Mouse (Mus musculus) hindbrain, postnatal 0 days (tissue): ENCODE data around the gene Dhrs9. TPM values are rescaled to one million over a fixed set of nuclear protein-coding genes. Genes with fewer than 3 reads are reported as not detected.

Experiments
- ATAC-seq: fragments of 200-750 bp; cut with Nextera tagmentation; 2 replicates; pipeline ENCODE4 v1.8.0; 2017; ENCODE audit warnings: mild to moderate bottlenecking, moderate TSS enrichment, moderate library complexity
- DNase-seq: peaks from one replicate; pipeline ENCODE4 v3.0.0-alpha.2; 2015; ENCODE audit warnings: low spot score
- H3K27ac ChIP-seq: fragments of 300-500 bp; sonication (generic); 2 replicates; pipeline ENCODE4 v1.5.1; 2014; ENCODE audit warnings: mild to moderate bottlenecking
- H3K27me3 ChIP-seq: fragments of 300-500 bp; sonication (generic); 2 replicates; pipeline ENCODE4 v1.6.1; 2014; ENCODE audit warnings: low read length, mixed read lengths; ENCODE audit not compliant: insufficient read depth
- H3K36me3 ChIP-seq: fragments of 300-500 bp; sonication (generic); 2 replicates; pipeline ENCODE4 v1.6.1; 2014; ENCODE audit warnings: low read length, mixed read lengths; ENCODE audit not compliant: insufficient read depth
- H3K4me1 ChIP-seq: fragments of 300-500 bp; sonication (generic); 2 replicates; pipeline ENCODE4 v1.6.1; 2014; ENCODE audit warnings: antibody characterized with exemption, low read length, mixed read lengths; ENCODE audit not compliant: insufficient read depth
- H3K4me2 ChIP-seq: fragments of 300-500 bp; sonication (generic); 2 replicates; pipeline ENCODE4 v1.6.1; 2014; ENCODE audit warnings: low read depth, mild to moderate bottlenecking, low read length, moderate library complexity, mixed read lengths
- H3K4me3 ChIP-seq: fragments of 300-500 bp; sonication (generic); 2 replicates; pipeline ENCODE4 v1.5.1; 2014; ENCODE audit warnings: low read length
- H3K9ac ChIP-seq: fragments of 300-500 bp; sonication (generic); replicated peaks from 2 replicates; pipeline ENCODE4 v1.6.1; 2014; ENCODE audit warnings: mild to moderate bottlenecking, low read length, moderate library complexity, mixed read lengths
- H3K9me3 ChIP-seq: fragments of 300-500 bp; sonication (generic); 2 replicates; pipeline ENCODE4 v1.6.1; 2016; ENCODE audit warnings: low read length, mixed read lengths
- CTCF ChIP-seq: IDR thresholded peaks from 2 replicates; pipeline ENCODE4 v1.5.1; 2016; ENCODE audit warnings: antibody characterized with exemption, control low read depth, low read depth
- WGBS: fragments of 180-500 bp; shearing (Covaris S2); extraction: QIAGEN DNeasy Blood & Tissue Kit; methylation state at CpG from one replicate; pipeline ENCODE4 v1.1.7; 2014; 5-methylcytosine and 5-hydroxymethylcytosine counted together
- polyA plus RNA-seq: library from polyadenylated mRNA; unstranded; fragments of >200 nt; fragmentation: Nextera tagmentation; extraction: Ambion mirVana; gene quantifications from 2 replicates; pipeline ENCODE4 v1.2.1, GENCODE M21; 2015
- total RNA-seq: library from RNA; depleted of rRNA; stranded (reverse); fragments of >200 nt; gene quantifications from 2 replicates; pipeline ENCODE4 v1.2.3, GENCODE M21; 2014

Dhrs9 gene
- total and polyA plus RNA-seq, 2 experiments from 2014 or later = not detected

- Histone ChIP-seq H3K9ac (no peak overlapping the region), H3K4me2 (no peak overlapping the region), H3K4me1 (no peaks in the 10 kb centered on the region), H3K36me3 (no peaks in the 10 kb centered on the region), H3K27ac (no peak overlapping the region), H3K27me3 (no peaks in the 10 kb centered on the region), H3K4me3 (no peak overlapping the region), H3K9me3 (no peaks in the 10 kb centered on the region)
- WGBS = 92% methylated on average over 12 of the region's 12 CpGs
- ATAC-seq = no peak
- no peak for TF ChIP-seq CTCF
- no peak for DNase-seq
Measured at GRCm38 (mm10) chr2:69396760-69397435, 16.7 kb downstream of the Dhrs9 start.

- Histone ChIP-seq H3K9me3 (no peaks in the 10 kb centered on the region), H3K4me3 (no peak overlapping the region), H3K4me1 (no peaks in the 10 kb centered on the region), H3K27ac (no peak overlapping the region), H3K27me3 (no peaks in the 10 kb centered on the region), H3K36me3 (no peaks in the 10 kb centered on the region), H3K4me2 (no peak overlapping the region), H3K9ac (no peak overlapping the region)
- no peak for TF ChIP-seq CTCF
- 65% methylated on average over 7 of the region's 7 CpGs for WGBS
- DNase-seq = no peak
- no peak for ATAC-seq
Measured at GRCm38 (mm10) chr2:69400866-69401604, 20.8 kb downstream of the Dhrs9 start.

- ATAC-seq (no peak), DNase-seq (no peak)
- Histone ChIP-seq H3K27me3 (no peaks in the 10 kb centered on the region), H3K4me3 (no peak overlapping the region), H3K36me3 (no peaks in the 10 kb centered on the region), H3K4me1 (no peaks in the 10 kb centered on the region), H3K4me2 (no peak overlapping the region), H3K27ac (no peak overlapping the region), H3K9ac (no peak overlapping the region), H3K9me3 (no peaks in the 10 kb centered on the region)
- no peak for TF ChIP-seq CTCF
- WGBS = 94% methylated on average over 6 of the region's 6 CpGs
Measured at GRCm38 (mm10) chr2:69401891-69402290, 21.6 kb downstream of the Dhrs9 start.

GRCm38 (mm10) chr2:69402309-69402708 is 22.1 kb downstream of the Dhrs9 start:
- TF ChIP-seq CTCF = no peak
- peak; percentile 23 for DNase-seq
- no peaks in the 10 kb centered on the region for H3K4me1 ChIP-seq
- H3K9ac ChIP-seq = no peak overlapping the region
- no peaks in the 10 kb centered on the region for H3K27me3 ChIP-seq
- 73% methylated on average over 7 of the region's 7 CpGs for WGBS
- no peaks in the 10 kb centered on the region for H3K9me3 ChIP-seq
- H3K36me3 ChIP-seq = no peaks in the 10 kb centered on the region
- H3K4me2 ChIP-seq = no peak overlapping the region
- no peak overlapping the region for H3K4me3 ChIP-seq
- H3K27ac ChIP-seq = no peak overlapping the region
- no peak for ATAC-seq

GRCm38 (mm10) chr2:69405692-69406091 is 25.4 kb downstream of the Dhrs9 start:
- Histone ChIP-seq H3K4me1 (no peaks in the 10 kb centered on the region), H3K27me3 (no peaks in the 10 kb centered on the region), H3K27ac (no peak overlapping the region), H3K36me3 (no peaks in the 10 kb centered on the region), H3K9ac (no peak overlapping the region), H3K4me3 (no peak overlapping the region), H3K9me3 (no peaks in the 10 kb centered on the region), H3K4me2 (no peak overlapping the region)
- no peak for TF ChIP-seq CTCF
- 90% methylated on average over 5 of the region's 5 CpGs for WGBS
- DNase-seq (no peak), ATAC-seq (no peak)

GRCm38 (mm10) chr2:69414539-69414938 is 34.3 kb downstream of the Dhrs9 start:
- 95% methylated on average over 10 of the region's 10 CpGs for WGBS
- ATAC-seq (no peak), DNase-seq (no peak)
- TF ChIP-seq CTCF = no peak
- H3K27me3 ChIP-seq = no peaks in the 10 kb centered on the region
- H3K4me3 ChIP-seq = no peak overlapping the region
- H3K4me1 ChIP-seq = no peaks in the 10 kb centered on the region
- H3K4me2 ChIP-seq = no peak overlapping the region
- no peak overlapping the region for H3K27ac ChIP-seq
- no peaks in the 10 kb centered on the region for H3K36me3 ChIP-seq
- H3K9ac ChIP-seq = no peak overlapping the region
- H3K9me3 ChIP-seq = no peaks in the 10 kb centered on the region

GRCm38 (mm10) chr2:69415070-69415469 is 34.8 kb downstream of the Dhrs9 start:
- no peak for TF ChIP-seq CTCF
- ATAC-seq = no peak

More at GRCm38 (mm10) chr2:69415070-69415469, 34.8 kb downstream of the Dhrs9 start:
- Histone ChIP-seq H3K4me3 (no peak overlapping the region), H3K9me3 (no peaks in the 10 kb centered on the region), H3K4me1 (no peaks in the 10 kb centered on the region), H3K4me2 (no peak overlapping the region), H3K27ac (no peak overlapping the region), H3K36me3 (no peaks in the 10 kb centered on the region), H3K9ac (no peak overlapping the region), H3K27me3 (no peaks in the 10 kb centered on the region)
- DNase-seq = no peak
- WGBS = 89% methylated on average over 6 of the region's 6 CpGs
